Mouse (Mus musculus) C2C12 (cell line): Measurements from ENCODE around the gene Mettl17. TPM values are rescaled to one million over a fixed set of nuclear protein-coding genes. Genes with fewer than 3 reads are reported as not detected.
"Not testable (repeated sequence)": the region's sequence is repeated elsewhere in the genome, so short reads cannot be mapped to it uniquely, and the experiment has no call there.

Experiments used
- H3K27me3 ChIP-seq: one replicate; pipeline ENCODE4 v1.6.1; 2011; ENCODE audit not compliant: control insufficient read depth, insufficient read depth, insufficient read length
- H3K36me3 ChIP-seq: one replicate; pipeline ENCODE4 v1.6.1; 2011; ENCODE audit not compliant: control insufficient read depth, insufficient read depth
- H3K4me3 ChIP-seq: one replicate; pipeline ENCODE4 v1.5.1; 2011; ENCODE audit warnings: mild to moderate bottlenecking, control low read depth; ENCODE audit not compliant: poor library complexity, insufficient read depth, severe bottlenecking
- H3K79me2 ChIP-seq: one replicate; pipeline ENCODE4 v1.6.1; 2011; ENCODE audit not compliant: control insufficient read depth, insufficient read depth
- H3K79me3 ChIP-seq: one replicate; pipeline ENCODE4 v1.6.1; 2011; ENCODE audit warnings: low read depth, control low read depth
- H3ac ChIP-seq: one replicate; pipeline ENCODE3; 2011; ENCODE audit warnings: low read depth; ENCODE audit not compliant: control insufficient read depth, insufficient read length
- CEBPB ChIP-seq: IDR thresholded peaks from one replicate; pipeline ENCODE4 v1.6.1; 2011; ENCODE audit warnings: low read depth, mild to moderate bottlenecking, control low read depth, moderate library complexity
- CTCF ChIP-seq: IDR thresholded peaks from one replicate; pipeline ENCODE4 v1.5.1; 2011; ENCODE audit not compliant: control insufficient read depth, insufficient read depth, insufficient read length
- FOSL1 ChIP-seq: IDR thresholded peaks from one replicate; pipeline ENCODE4 v1.8.0; 2011; ENCODE audit warnings: mild to moderate bottlenecking, low read length; ENCODE audit not compliant: poor library complexity, insufficient read depth, severe bottlenecking
- MAX ChIP-seq: IDR thresholded peaks from one replicate; pipeline ENCODE4 v1.6.1; 2011; ENCODE audit warnings: mild to moderate bottlenecking, control low read depth
- MYOD1 ChIP-seq: IDR thresholded peaks from one replicate; pipeline ENCODE4 v1.6.1; 2011; ENCODE audit warnings: low read depth; ENCODE audit not compliant: control insufficient read depth, insufficient read length
- MYOG ChIP-seq: IDR thresholded peaks from one replicate; pipeline ENCODE4 v1.6.1; 2011; ENCODE audit not compliant: control insufficient read depth, insufficient read length; ENCODE audit errors: extremely low read depth
- USF1 ChIP-seq: IDR thresholded peaks from one replicate; pipeline ENCODE4 v1.6.1; 2011; ENCODE audit warnings: low read depth, mild to moderate bottlenecking, control low read depth, moderate library complexity
- polyA plus RNA-seq: library from polyadenylated mRNA; unstranded; fragments of >200 nt; fragmentation: generic; extraction: Trizol; gene quantifications from one replicate; pipeline ENCODE4 v1.2.1, GENCODE M21; 2012; ENCODE audit warnings: missing spikeins

The Mettl17 gene
- polyA plus RNA-seq, 1 experiment, result 20.1 TPM

GRCm38 (mm10) chr14:51921759-51922570 lies 37.3 kb downstream of the Mettl17 start:
- no peak overlapping the region for H3K4me3 ChIP-seq
- H3K79me3 ChIP-seq, result no peaks in the 10 kb centered on the region
- no peak overlapping the region for H3ac ChIP-seq
- no peaks in the 10 kb centered on the region for H3K36me3 ChIP-seq
- H3K27me3 ChIP-seq, result peaks cover 6% of the 10 kb centered on the region
- no peak for TF ChIP-seq USF1
- H3K79me2 ChIP-seq, result no peaks in the 10 kb centered on the region

- Histone ChIP-seq H3K36me3 (no peaks in the 10 kb centered on the region), H3K79me3 (no peaks in the 10 kb centered on the region), H3K27me3 (peaks cover 6% of the 10 kb centered on the region), H3K4me3 (no peak within 1 kb of the TSS), H3ac (no peak within 1 kb of the TSS), H3K79me2 (no peaks in the 10 kb centered on the region)
- TF ChIP-seq MYOD1 (no peak), CTCF (no peak), CEBPB (no peak), FOSL1 (no peak), USF1 (no peak)
Measured at GRCm38 (mm10) chr14:51922571-51922865, 37.9 kb downstream of the Mettl17 start, which contains the start of gene Rnase13. TSS of gene Rnase13 (minus strand) at chr14:51922773.

GRCm38 (mm10) chr14:51922910-51923309 lies 38.3 kb downstream of the Mettl17 start:
- Histone ChIP-seq H3K4me3 (no peak overlapping the region), H3K79me2 (no peaks in the 10 kb centered on the region), H3K27me3 (peaks cover 6% of the 10 kb centered on the region), H3K36me3 (no peaks in the 10 kb centered on the region), H3ac (no peak overlapping the region), H3K79me3 (no peaks in the 10 kb centered on the region)
- no peak for TF ChIP-seq FOSL1

- no peaks in the 10 kb centered on the region for H3K79me3 ChIP-seq
- no peak overlapping the region for H3ac ChIP-seq
- no peaks in the 10 kb centered on the region for H3K36me3 ChIP-seq
- H3K27me3 ChIP-seq, result peaks cover 6% of the 10 kb centered on the region
- H3K79me2 ChIP-seq, result no peaks in the 10 kb centered on the region
- TF ChIP-seq MYOG (no peak), CTCF (no peak), MAX (no peak), FOSL1 (no peak), MYOD1 (no peak), CEBPB (no peak), USF1 (no peak)
- H3K4me3 ChIP-seq, result no peak overlapping the region
Measured at GRCm38 (mm10) chr14:51923492-51923891, 38.9 kb downstream of the Mettl17 start.

GRCm38 (mm10) chr14:51926930-51927329 lies 42.3 kb downstream of the Mettl17 start:
- not testable (repeated sequence) for H3K27me3 ChIP-seq, H3ac ChIP-seq, H3K36me3 ChIP-seq, H3K4me3 ChIP-seq, H3K79me3 ChIP-seq, H3K79me2 ChIP-seq

- Histone ChIP-seq H3K4me3 (no peak overlapping the region), H3K36me3 (no peaks in the 10 kb centered on the region), H3ac (no peak overlapping the region), H3K79me3 (no peaks in the 10 kb centered on the region), H3K79me2 (no peaks in the 10 kb centered on the region), H3K27me3 (no peaks in the 10 kb centered on the region)
- TF ChIP-seq MYOD1 (no peak), CEBPB (no peak), FOSL1 (no peak), CTCF (no peak), MYOG (no peak), USF1 (no peak), MAX (no peak)
Measured at GRCm38 (mm10) chr14:51929309-51929943, 44.8 kb downstream of the Mettl17 start.
